ENCODE assay signal across 21 mouse cellular contexts in genomic region chr4:48012209-48012608, GRCm38 (mm10). TPM values are rescaled to one million over a fixed set of nuclear protein-coding genes. Genes with fewer than 3 reads are reported as not detected.
DNase-seq lines count a peak whose midpoint lies in the region; ATAC-seq and TF ChIP-seq lines count a peak whose summit lies in the region.
"Had no signal": no experiment of that assay in that cellular context is flagged by ENCODE, and none has a peak within 500 bp of the region (broad histone marks: within the 10 kb centered on the region; RNA-seq: fewer than 3 reads in every experiment).

No protein-coding gene starts in this region.

- TF ChIP-seq CTCF in spleen, adult 2 months (IDR thresholded peaks at IDR 0.05; ENCODE audit: extremely low read depth, insufficient read depth, insufficient read length, insufficient replicate concordance) = no peak
- TF ChIP-seq CTCF in CH12.LX (conservative IDR thresholded peaks at IDR 0.05 in 1 of 2, IDR thresholded peaks at IDR 0.05 in 1 of 2; ENCODE audit: low read depth in 2 of 2, low read length in 2 of 2) = no peak
- no peak for TF ChIP-seq CTCF in layer of hippocampus, adult 2 months (conservative IDR thresholded peaks at IDR 0.05)

- H3K9ac ChIP-seq in CH12.LX (ENCODE audit: insufficient read depth, low read depth) = no peak overlapping the region
- no peak overlapping the region for H3K9ac ChIP-seq in liver, embryonic 11.5 days (ENCODE audit: low read depth, low read length)
- H3K9ac ChIP-seq: forebrain, embryonic 15.5 days; heart, embryonic 12.5 days had no signal

- peaks cover 6% of the 10 kb centered on the region; the same call in 1 of the 2 replicates for H3K4me1 ChIP-seq in spleen, adult 2 months (ENCODE audit: control insufficient read depth, insufficient read depth, insufficient read length)
- peaks cover 7 to 17% of the 10 kb centered on the region in 2 experiments for H3K4me1 ChIP-seq in CH12.LX (ENCODE audit: control insufficient read depth in 1 of 2, insufficient read depth in 2 of 2)
- no peaks in the 10 kb centered on the region for H3K4me1 ChIP-seq in liver, embryonic 11.5 days (replicated peaks; ENCODE audit: control insufficient read depth, insufficient read depth, low read length)
- H3K4me1 ChIP-seq: forebrain, embryonic 15.5 days; heart, embryonic 12.5 days; limb, embryonic 10.5 days; midbrain, embryonic 10.5 days had no signal

- dilution Hi-C loops in CH12.LX (cut with MboI; ENCODE audit: extremely low pct_ligation_motif_present, extremely low pct_unique_long_range_greater_than_20kb, low sequenced_read_pairs) = no loop called here

- no peak overlapping the region for H3K4me3 ChIP-seq in spleen, adult 2 months (ENCODE audit: extremely low read depth, insufficient read depth, insufficient read length)
- peak overlapping the region in 1 of 3 experiments; percentile 40 for H3K4me3 ChIP-seq in CH12.LX (replicated peaks in 1 of 3; ENCODE audit: low read depth in 2 of 3, low read length in 2 of 3, poor library complexity in 1 of 3)
- no peak overlapping the region for H3K4me3 ChIP-seq in liver, embryonic 11.5 days (ENCODE audit: low read depth, low read length)
- no peak overlapping the region for H3K4me3 ChIP-seq in layer of hippocampus, adult 2 months
- H3K4me3 ChIP-seq: forebrain, embryonic 15.5 days; heart, embryonic 12.5 days; limb, embryonic 10.5 days; midbrain, embryonic 10.5 days had no signal

- 0 out of 2 replicates have a peak overlapping the region, but pooled peaks have one; percentile 9 for H3K27ac ChIP-seq in spleen, adult 2 months (ENCODE audit: insufficient read depth, low read length)
- H3K27ac ChIP-seq in CH12.LX (ENCODE audit: insufficient read depth, low read depth) = no peak overlapping the region
- no peak overlapping the region for H3K27ac ChIP-seq in liver, embryonic 11.5 days (ENCODE audit: low read depth, low read length)
- no peak overlapping the region for H3K27ac ChIP-seq in layer of hippocampus, adult 2 months
- H3K27ac ChIP-seq: forebrain, embryonic 15.5 days; hindbrain, postnatal 0 days; limb, embryonic 10.5 days; midbrain, embryonic 10.5 days had no signal

- peak overlapping the region; percentile 71 for H3K4me2 ChIP-seq in CH12.LX (ENCODE audit: insufficient read depth, low read depth, poor library complexity, severe bottlenecking)
- H3K4me2 ChIP-seq in liver, embryonic 11.5 days = no peak overlapping the region
- H3K4me2 ChIP-seq: forebrain, embryonic 15.5 days; heart, embryonic 12.5 days had no signal

- no peaks in the 10 kb centered on the region for H3K9me3 ChIP-seq in CH12.LX (replicated peaks; ENCODE audit: low read length)
- H3K9me3 ChIP-seq in liver, embryonic 11.5 days (ENCODE audit: control insufficient read depth, low read length) = no peaks in the 10 kb centered on the region
- H3K9me3 ChIP-seq: forebrain, embryonic 15.5 days; heart, embryonic 12.5 days; limb, embryonic 10.5 days; midbrain, embryonic 10.5 days had no signal

- H3K36me3 ChIP-seq in spleen, adult 2 months (ENCODE audit: control insufficient read depth, insufficient read depth, low read length) = no peaks in the 10 kb centered on the region
- H3K36me3 ChIP-seq in CH12.LX (replicated peaks in 1 of 2; ENCODE audit: control insufficient read depth in 1 of 2, insufficient read depth in 1 of 2, low read length in 1 of 2) = no peaks in the 10 kb centered on the region
- H3K36me3 ChIP-seq in liver, embryonic 11.5 days (ENCODE audit: control insufficient read depth, insufficient read depth, low read length) = no peaks in the 10 kb centered on the region
- H3K36me3 ChIP-seq: forebrain, embryonic 15.5 days; heart, embryonic 12.5 days; limb, embryonic 10.5 days; midbrain, embryonic 10.5 days had no signal

- 0 out of 2 replicates have a peak, but pooled peaks have one; percentile 35 for ATAC-seq in monocyte, adult 5-6 weeks (replicated peaks; ENCODE audit: insufficient number of reproducible peaks, low FRiP score, low TSS enrichment, poor library complexity, severe bottlenecking)
- ATAC-seq in liver, embryonic 11.5 days (replicated peaks; ENCODE audit: low FRiP score) = no peak
- ATAC-seq: forebrain, embryonic 15.5 days; hindbrain, postnatal 0 days had no signal

- no peak for TF ChIP-seq RAD21 in CH12.LX (IDR thresholded peaks at IDR 0.05; ENCODE audit: low read depth, low read length)

- TF ChIP-seq POLR2A in spleen, adult 2 months (IDR thresholded peaks at IDR 0.05; ENCODE audit: low read depth, low read length) = no peak
- TF ChIP-seq POLR2A in CH12.LX (IDR thresholded peaks at IDR 0.05; ENCODE audit: low read depth, low read length) = no peak

- in situ Hi-C loops in CH12.LX (cut with MboI; ENCODE audit: low pct_ligation_motif_present, low pct_unique_long_range_greater_than_20kb, low sequenced_read_pairs) = no loop called here

- 34% methylated on average over 3 of the region's 3 CpGs for WGBS in spleen, adult 2 months
- WGBS in liver, embryonic 11.5 days = 81% methylated on average over 3 of the region's 3 CpGs

- DNase-seq in spleen, adult 2 months (ENCODE audit: low read depth in 1 of 2, low spot score in 2 of 2) = peak; percentile 9 to 38
- DNase-seq in spleen, postnatal 10 days (ENCODE audit: low spot score in 2 of 2) = no peak
- DNase-seq in A20 (ENCODE audit: low read depth, low spot score) (peak; percentile 33), CH12.LX (ENCODE audit: extremely low read depth) (peak; percentile 70)
- no peak for DNase-seq in liver, embryonic 11.5 days (ENCODE audit: low spot score)
- no peak for DNase-seq in gastrocnemius, postnatal 10 days
- no peak for DNase-seq in layer of hippocampus, adult 2 months (ENCODE audit: low spot score in 2 of 2)
- DNase-seq: adrenal gland, postnatal 36 days; cerebellum, adult 9-10 months; gastrocnemius, postnatal 25 days; heart, adult 18-20 months; heart, postnatal 10 days; kidney, adult 11 months; liver had no signal

- H3K27me3 ChIP-seq in spleen, adult 2 months (ENCODE audit: control insufficient read depth, insufficient read depth, low read length) = no peaks in the 10 kb centered on the region
- no peaks in the 10 kb centered on the region for H3K27me3 ChIP-seq in CH12.LX (replicated peaks)
- no peaks in the 10 kb centered on the region for H3K27me3 ChIP-seq in liver, embryonic 11.5 days (replicated peaks; ENCODE audit: control insufficient read depth, insufficient read depth, low read length)
- H3K27me3 ChIP-seq: forebrain, embryonic 15.5 days; heart, embryonic 12.5 days had no signal

- no peaks in the 10 kb centered on the region for H3K79me2 ChIP-seq in CH12.LX (replicated peaks; ENCODE audit: control insufficient read depth, extremely low read depth, insufficient read depth, poor library complexity, severe bottlenecking)

- 0 out of 2 replicates have a peak, but pooled peaks have one; percentile 31 for TF ChIP-seq EP300 in CH12.LX (IDR thresholded peaks at IDR 0.05; ENCODE audit: low read length)

TF ChIP-seq in CH12.LX, 34 proteins besides CTCF, POLR2A, EP300 and RAD21 (continues in another document):
- TF ChIP-seq GABPA (IDR thresholded peaks at IDR 0.05; ENCODE audit: insufficient replicate concordance, low read depth, low read length) (no peak), SMC3 (IDR thresholded peaks at IDR 0.05; ENCODE audit: low read depth, low read length) (no peak), PAX5 (IDR thresholded peaks at IDR 0.05; ENCODE audit: low read length) (no peak), SIN3A (IDR thresholded peaks at IDR 0.05; ENCODE audit: low read length) (no peak), NRF1 (IDR thresholded peaks at IDR 0.05; ENCODE audit: low read depth, low read length) (no peak), ZKSCAN1 (IDR thresholded peaks at IDR 0.05; ENCODE audit: borderline replicate concordance, low read depth, low read length) (no peak), USF1 (IDR thresholded peaks at IDR 0.05; ENCODE audit: low read depth, low read length) (peak; percentile 50), MEF2A (IDR thresholded peaks at IDR 0.05; ENCODE audit: borderline replicate concordance, low read depth, low read length) (no peak), JUND (conservative IDR thresholded peaks at IDR 0.05; ENCODE audit: low read depth, low read length) (no peak), NELFE (IDR thresholded peaks at IDR 0.05; ENCODE audit: low read depth, low read length) (no peak), TCF12 (IDR thresholded peaks at IDR 0.05; ENCODE audit: low read depth, low read length) (no peak), E2F4 (IDR thresholded peaks at IDR 0.05; ENCODE audit: insufficient replicate concordance, low read depth, low read length) (no peak), ETS1 (conservative IDR thresholded peaks at IDR 0.05; ENCODE audit: low read depth, low read length) (peak; percentile 75), MAX (IDR thresholded peaks at IDR 0.05; ENCODE audit: low read length) (peak; percentile 60; the same call in 1 of the 2 replicates), BHLHE40 (IDR thresholded peaks at IDR 0.05; ENCODE audit: low read depth, low read length) (peak; percentile 99), ZC3H11A (IDR thresholded peaks at IDR 0.05; ENCODE audit: low read depth, low read length) (no peak), HCFC1 (IDR thresholded peaks at IDR 0.05; ENCODE audit: low read depth, low read length) (no peak), CHD1 (IDR thresholded peaks at IDR 0.05; ENCODE audit: low read depth, low read length) (no peak), ZMIZ1 (IDR thresholded peaks at IDR 0.05; ENCODE audit: low read depth, low read length) (no peak), MAFK (IDR thresholded peaks at IDR 0.05; ENCODE audit: insufficient replicate concordance, low read length) (peak; percentile 42; the same call in 1 of the 2 replicates), CHD2 (IDR thresholded peaks at IDR 0.05; ENCODE audit: low read length) (no peak), MAZ (IDR thresholded peaks at IDR 0.05; ENCODE audit: low read depth, low read length) (peak; percentile 32; the same call in 1 of the 2 replicates), ZNF384 (IDR thresholded peaks at IDR 0.05; ENCODE audit: low read depth, low read length) (no peak), TBP (conservative IDR thresholded peaks at IDR 0.05; ENCODE audit: low read depth, low read length) (no peak), UBTF (IDR thresholded peaks at IDR 0.05; ENCODE audit: low read depth, low read length) (no peak), USF2 (conservative IDR thresholded peaks at IDR 0.05; ENCODE audit: low read depth, low read length) (peak; percentile 50), IRF4 (IDR thresholded peaks at IDR 0.05; ENCODE audit: low read depth, low read length) (peak; percentile 36)

RNA-seq across cellular contexts. Expression of gene Nr4a3, which starts 32.7 kb away (rescaled TPM):
- 7.0 and 9.8 TPM in 2 replicates for polyA plus RNA-seq in spleen, adult 2 months (2012; rRNA removed)
- total RNA-seq in CH12.LX (2012; rRNA removed) (0.04 and 0.13 TPM in 2 replicates), CH12.LX (2014; rRNA removed) (0.24 and 0.32 TPM in 2 replicates)
- polyA plus RNA-seq in CH12.LX (2012; ENCODE audit: insufficient read length, low read depth) = 0.18 and 0.21 TPM in 2 replicates
- 4.5 to 20.4 TPM (median 5.1 TPM) in 3 replicates for total RNA-seq in monocyte, adult 5-6 weeks (2017)
- 0.04 TPM in 2 replicates for polyA plus RNA-seq in liver, embryonic 11.5 days (2014; fragmentation: Nextera tagmentation; extraction: Ambion mirVana)
- total RNA-seq in gastrocnemius, postnatal 10 days (2021) = 1 to 10 TPM; 2.2 TPM
- total RNA-seq in layer of hippocampus, adult 2 months (2021) = 10 to 100 TPM; 63.5 to 68.7 TPM
- polyA plus RNA-seq: liver, embryonic 16.5 days had no signal

Comparison
In these comparisons a context has a peak if more than half of its experiments do, and no peak if none do; other contexts are left out.
1. DNase-seq: peak in spleen, adult 2 months (2 of 2), A20 (single experiment) and CH12.LX (single experiment); none in spleen, postnatal 10 days (0 of 2), liver, embryonic 11.5 days (single experiment), gastrocnemius, postnatal 10 days (single experiment) and layer of hippocampus, adult 2 months (0 of 2).